Mouse (Mus musculus): Measurements from ENCODE around the gene Daglb.
"Not testable (repeated sequence)": the region's sequence is repeated elsewhere in the genome, so short reads cannot be mapped to it uniquely, and the experiment has no call there.

Daglb gene

GRCm38 (mm10) chr5:143487193-143487592 is 22.8 kb downstream of the Daglb start:
- no peak for DNase-seq (ENCODE audit: low read depth)

GRCm38 (mm10) chr5:143487998-143488397 is 23.6 kb downstream of the Daglb start:
- no peak for DNase-seq (ENCODE audit: low read depth)

- no peak for DNase-seq (ENCODE audit: low read depth)
These were observed 25.5 kb downstream of the Daglb start for GRCm38 (mm10) chr5:143489749-143490342.

GRCm38 (mm10) chr5:143491736-143492135 is 27.4 kb downstream of the Daglb start:
- no peak for DNase-seq (ENCODE audit: low read depth)

GRCm38 (mm10) chr5:143493163-143493562 is 28.8 kb downstream of the Daglb start:
- DNase-seq (ENCODE audit: low read depth): no peak

GRCm38 (mm10) chr5:143495708-143496107 is 31.3 kb downstream of the Daglb start:
- DNase-seq (ENCODE audit: low read depth): no peak

GRCm38 (mm10) chr5:143497451-143497850 is 33.1 kb downstream of the Daglb start:
- DNase-seq (ENCODE audit: low read depth): no peak

GRCm38 (mm10) chr5:143499197-143499596 is 34.8 kb downstream of the Daglb start:
- no peak for DNase-seq (ENCODE audit: low read depth)

GRCm38 (mm10) chr5:143499686-143500085 is 35.3 kb downstream of the Daglb start:
- no peak for DNase-seq (ENCODE audit: low read depth)

- not testable (repeated sequence) for DNase-seq (ENCODE audit: low read depth)
These were observed 36.3 kb downstream of the Daglb start for GRCm38 (mm10) chr5:143500711-143501110.

GRCm38 (mm10) chr5:143501140-143501539 is 36.8 kb downstream of the Daglb start:
- no peak for DNase-seq (ENCODE audit: low read depth)

- DNase-seq (ENCODE audit: low read depth): no peak
These were observed 37.3 kb downstream of the Daglb start for GRCm38 (mm10) chr5:143501649-143502048.

- DNase-seq (ENCODE audit: low read depth): no peak
These were observed 38.6 kb downstream of the Daglb start for GRCm38 (mm10) chr5:143502899-143503557.

GRCm38 (mm10) chr5:143503740-143504139 is 39.4 kb downstream of the Daglb start:
- no peak for DNase-seq (ENCODE audit: low read depth)

GRCm38 (mm10) chr5:143504453-143504852 is 40.1 kb downstream of the Daglb start:
- DNase-seq (ENCODE audit: low read depth): no peak

- no peak for DNase-seq (ENCODE audit: low read depth)
These were observed 40.7 kb downstream of the Daglb start for GRCm38 (mm10) chr5:143505056-143505455.

- no peak for DNase-seq (ENCODE audit: low read depth)
These were observed 41.2 kb downstream of the Daglb start for GRCm38 (mm10) chr5:143505545-143505944.

- DNase-seq (ENCODE audit: low read depth): no peak
These were observed 44.9 kb downstream of the Daglb start for GRCm38 (mm10) chr5:143509294-143509693.

GRCm38 (mm10) chr5:143509737-143510136 is 45.4 kb downstream of the Daglb start:
- DNase-seq (ENCODE audit: low read depth): no peak

- no peak for DNase-seq (ENCODE audit: low read depth)
These were observed 47.2 kb downstream of the Daglb start for GRCm38 (mm10) chr5:143511577-143511976.

- no peak for DNase-seq (ENCODE audit: low read depth)
These were observed 47.9 kb downstream of the Daglb start for GRCm38 (mm10) chr5:143512305-143512704.

- no peak for DNase-seq (ENCODE audit: low read depth)
These were observed 50.5 kb downstream of the Daglb start for GRCm38 (mm10) chr5:143514878-143515277.

GRCm38 (mm10) chr5:143517005-143517404 is 52.6 kb downstream of the Daglb start:
- DNase-seq (ENCODE audit: low read depth): no peak

GRCm38 (mm10) chr5:143517436-143517835 is 53.1 kb downstream of the Daglb start:
- no peak for DNase-seq (ENCODE audit: low read depth)
